Mouse (Mus musculus) cerebellum, adult 9-11 months (tissue): ENCODE measurements around the gene Slc43a1.
A peak's percentile ranks its signal among the peaks of the same experiment; 100 is the strongest.
"Not testable (repeated sequence)": the region's sequence is repeated elsewhere in the genome, so short reads cannot be mapped to it uniquely, and the experiment has no call there.

Experiments
- DNase-seq: peaks from one replicate; pipeline ENCODE4 v3.0.0; 2022

Gene Slc43a1

DNA sequence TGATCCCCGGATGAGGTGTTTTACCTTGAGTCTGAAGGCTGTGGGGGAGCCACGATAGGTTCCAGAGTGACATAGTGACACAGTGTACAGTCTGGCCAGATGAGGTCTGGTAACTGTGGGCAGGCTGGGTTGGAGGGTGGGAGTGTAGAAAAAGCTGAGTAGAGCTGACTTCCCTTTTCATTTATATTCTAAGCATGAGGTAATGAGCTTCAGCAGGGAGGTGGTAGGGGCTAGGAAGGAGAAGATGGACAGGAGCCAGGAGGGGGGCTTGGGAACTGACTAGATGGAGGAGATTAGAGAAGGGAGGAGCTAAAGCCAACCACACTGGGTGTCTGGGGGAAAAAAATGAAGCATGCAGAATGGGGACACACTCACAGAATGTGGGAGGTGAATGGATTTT, 30.3 kb downstream of the Slc43a1 start:
- DNase-seq = no peak

DNA sequence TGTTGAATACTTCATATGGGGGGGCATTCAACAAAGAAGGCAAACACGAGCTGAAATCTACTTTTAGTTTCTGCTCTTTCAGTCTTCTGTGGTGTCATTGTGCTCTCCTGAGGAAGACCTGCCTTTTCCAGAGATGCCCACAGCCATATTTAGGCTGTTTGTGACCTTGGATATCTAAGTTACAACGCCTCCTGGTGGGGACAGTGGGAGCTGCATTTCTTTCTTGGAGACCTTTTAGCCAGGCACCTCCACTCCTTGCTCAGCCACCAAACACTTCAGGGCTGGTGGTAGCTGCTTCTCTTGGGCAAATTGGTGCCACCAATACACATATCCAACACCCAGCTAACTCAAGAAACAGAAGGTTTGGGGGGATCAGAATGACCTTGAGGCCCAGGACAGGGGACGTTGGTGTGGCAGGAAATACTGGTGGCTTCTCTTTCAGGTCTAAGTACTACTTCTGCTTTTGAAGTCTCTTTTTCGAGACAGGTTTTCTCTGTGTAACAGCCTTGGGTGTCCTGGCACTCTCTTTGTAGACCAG, 32.0 kb downstream of the Slc43a1 start:
- DNase-seq = no peak

GRCm38 (mm10) chr2:84872105-84872716, 33.6 kb downstream of the Slc43a1 start:
- no peak for DNase-seq

DNA sequence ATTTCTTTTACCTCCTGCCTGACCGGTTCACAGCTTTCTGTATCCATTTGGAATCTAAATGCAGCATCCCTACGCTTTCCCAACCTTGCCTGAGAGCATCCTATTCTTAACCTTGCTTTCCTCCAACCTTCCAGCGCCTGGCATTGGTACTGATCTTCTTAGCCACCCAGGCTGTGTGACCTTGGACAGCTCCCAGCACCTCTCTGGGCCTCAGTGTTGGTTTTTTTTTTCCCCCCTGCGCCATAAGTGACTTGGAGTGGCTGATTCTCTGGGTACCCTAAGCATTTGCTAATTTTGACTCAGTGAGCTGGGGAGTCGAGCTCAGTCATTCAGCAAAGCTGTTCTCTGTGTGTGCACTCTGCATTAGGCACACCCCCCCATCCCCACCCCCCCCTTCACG, 37.2 kb downstream of the Slc43a1 start:
- DNase-seq = no peak

- DNase-seq = no peak
Observed at GRCm38 (mm10) chr2:84880590-84880989, 41.9 kb downstream of the Slc43a1 start.

GRCm38 (mm10) chr2:84882606-84883005, 44.0 kb downstream of the Slc43a1 start:
- DNase-seq = no peak

DNA sequence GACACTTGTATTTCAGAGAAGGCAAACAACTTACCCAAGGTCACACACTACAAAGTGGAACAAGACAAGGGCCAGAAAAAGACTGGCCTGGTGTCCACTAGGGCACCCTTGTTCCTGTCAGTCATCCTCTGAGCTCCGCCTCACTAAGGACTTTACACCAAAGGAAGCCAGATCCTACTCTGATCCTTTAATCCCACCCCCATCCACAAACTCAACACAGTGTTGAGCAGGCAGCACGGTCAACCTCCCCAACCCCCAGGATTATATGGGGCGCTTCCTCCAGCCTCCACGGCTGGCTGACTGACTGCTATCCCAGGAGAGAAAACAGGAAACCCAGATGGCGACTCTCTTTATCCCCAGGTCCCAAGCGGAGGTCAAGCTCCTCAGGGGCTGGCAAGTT, 44.4 kb downstream of the Slc43a1 start:
- DNase-seq = no peak

GRCm38 (mm10) chr2:84883530-84883929, 44.9 kb downstream of the Slc43a1 start:
- DNase-seq = no peak

- no peak for DNase-seq
Observed at GRCm38 (mm10) chr2:84883942-84884341, 45.3 kb downstream of the Slc43a1 start.

GRCm38 (mm10) chr2:84884611-84885010, 46.0 kb downstream of the Slc43a1 start:
- DNase-seq = no peak

GRCm38 (mm10) chr2:84885084-84886055, 46.7 kb downstream of the Slc43a1 start:
- no peak for DNase-seq

DNA sequence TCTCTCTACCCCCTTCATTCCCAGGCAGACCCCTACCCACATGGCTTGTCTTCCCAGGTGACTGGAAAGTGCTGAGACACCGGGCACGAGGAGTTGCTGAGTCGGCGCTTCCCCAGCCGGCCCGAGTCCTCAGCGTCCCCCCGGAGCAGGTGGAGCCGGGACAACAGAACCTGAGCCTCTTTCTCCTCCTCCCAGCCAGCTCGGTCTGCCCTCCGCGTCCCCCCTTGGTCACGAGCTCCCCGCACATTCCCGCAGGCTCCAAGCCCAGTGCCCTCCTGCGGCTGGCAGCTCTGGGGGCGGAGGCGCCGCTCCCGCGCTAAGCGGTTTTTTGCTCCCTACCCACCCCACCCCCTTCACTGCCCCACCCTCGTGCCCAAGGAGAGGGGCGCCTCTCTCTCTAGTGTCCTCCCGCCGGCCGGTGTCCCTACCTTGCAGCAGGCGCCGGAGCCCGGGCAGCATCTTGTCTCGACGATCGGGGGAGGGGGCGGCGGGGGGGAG, 47.6 kb downstream of the Slc43a1 start, which contains the start of gene Rtn4rl2:
Gene Rtn4rl2 (minus strand): TSS at position 477 of the 498 bp plus-strand sequence.
- no peak for DNase-seq

GRCm38 (mm10) chr2:84886821-84887281, 48.2 kb downstream of the Slc43a1 start:
- no peak for DNase-seq

GRCm38 (mm10) chr2:84887411-84888271, 49.0 kb downstream of the Slc43a1 start:
- no peak for DNase-seq

- DNase-seq = no peak
Observed at GRCm38 (mm10) chr2:84888657-84889315, 50.1 kb downstream of the Slc43a1 start.

DNA sequence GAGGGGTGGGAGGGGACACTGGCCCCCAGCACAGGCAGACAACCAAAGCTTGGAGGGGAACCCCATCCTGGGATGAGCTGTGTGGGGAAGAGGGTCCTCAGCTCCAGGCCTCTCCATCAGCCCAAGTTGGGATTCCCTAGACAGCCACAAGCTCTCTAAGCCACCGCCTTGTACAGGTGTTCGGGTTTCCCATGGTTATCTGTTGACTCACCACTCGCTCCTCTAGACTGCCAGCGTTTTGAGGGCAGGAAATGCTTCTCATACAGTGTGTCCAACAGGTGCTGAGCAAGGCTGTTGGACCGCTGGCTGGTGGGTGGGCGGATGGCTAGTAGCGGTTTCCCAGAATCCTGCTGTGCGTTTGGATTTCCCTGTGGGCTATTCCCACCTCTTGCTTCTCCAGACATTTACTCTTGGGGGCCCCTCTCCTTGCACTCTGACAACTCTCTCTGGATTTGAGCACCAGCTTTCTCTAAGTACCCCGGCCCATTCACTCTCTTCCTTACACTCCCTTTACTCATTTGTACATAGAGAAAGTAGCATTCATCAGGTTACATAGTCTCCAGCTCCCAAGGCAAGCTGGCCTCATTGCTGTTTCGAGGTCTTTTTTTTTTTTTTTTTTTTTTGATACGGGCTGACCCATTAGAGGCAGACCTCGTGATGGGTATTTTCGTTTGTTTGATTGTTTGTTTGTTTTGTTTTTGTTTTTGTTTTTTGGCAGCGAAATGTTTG, 50.8 kb downstream of the Slc43a1 start:
- DNase-seq = no peak

- peak; percentile 65 for DNase-seq
Observed at GRCm38 (mm10) chr2:84890045-84890340, 51.3 kb downstream of the Slc43a1 start.

DNA sequence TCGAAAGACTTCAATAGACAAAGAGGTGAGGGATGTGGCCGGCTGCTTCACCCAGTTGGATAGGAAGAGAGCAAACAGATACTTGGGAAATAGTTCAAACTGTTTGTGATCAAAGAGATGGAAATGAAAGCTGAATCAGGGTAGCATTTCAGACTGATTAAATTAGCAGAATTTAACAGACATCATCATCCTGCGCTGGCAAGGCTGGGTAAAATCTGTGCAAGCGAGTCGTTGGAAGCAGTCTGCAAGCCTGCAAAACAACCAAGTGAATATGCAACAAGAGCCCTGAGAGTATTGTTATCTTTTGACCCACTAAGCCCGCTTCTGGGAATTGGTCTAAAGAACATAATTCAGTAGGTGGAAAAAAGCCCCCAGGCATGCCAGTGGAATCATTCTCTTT, 54.7 kb downstream of the Slc43a1 start:
- no peak for DNase-seq

DNA sequence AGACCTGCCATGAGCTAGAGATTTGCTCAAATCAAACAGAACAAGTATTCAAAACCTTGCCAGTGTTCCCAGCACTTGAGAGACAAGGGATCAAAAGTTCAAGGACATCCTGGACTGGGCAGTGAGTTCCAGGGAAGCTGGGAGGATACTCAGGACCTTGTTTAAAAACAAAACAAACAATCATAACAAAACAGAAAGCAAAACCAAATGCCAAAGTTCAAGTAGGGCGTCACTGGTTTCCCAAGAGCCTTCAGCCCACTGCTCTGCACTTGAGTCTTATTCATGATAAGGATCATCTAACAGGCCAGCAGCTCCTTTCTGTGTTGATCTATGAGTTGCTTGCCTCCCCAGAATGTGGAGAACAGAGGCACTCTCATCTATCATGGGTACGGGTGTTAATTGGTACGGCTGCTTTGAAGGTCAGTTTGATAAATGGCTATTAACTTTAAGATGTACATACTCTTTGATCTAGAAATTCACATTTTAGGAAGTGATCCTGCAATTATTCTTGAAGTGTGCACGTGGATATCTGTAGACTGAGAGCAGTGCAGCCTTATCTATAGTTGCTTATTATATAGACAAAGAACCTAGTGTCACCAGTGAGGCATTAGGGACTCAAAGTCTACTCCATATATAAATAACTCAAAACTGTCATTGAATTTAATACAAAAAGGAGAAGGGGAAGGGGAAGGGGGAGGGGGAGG, 57.0 kb downstream of the Slc43a1 start:
- DNase-seq = no peak

DNA sequence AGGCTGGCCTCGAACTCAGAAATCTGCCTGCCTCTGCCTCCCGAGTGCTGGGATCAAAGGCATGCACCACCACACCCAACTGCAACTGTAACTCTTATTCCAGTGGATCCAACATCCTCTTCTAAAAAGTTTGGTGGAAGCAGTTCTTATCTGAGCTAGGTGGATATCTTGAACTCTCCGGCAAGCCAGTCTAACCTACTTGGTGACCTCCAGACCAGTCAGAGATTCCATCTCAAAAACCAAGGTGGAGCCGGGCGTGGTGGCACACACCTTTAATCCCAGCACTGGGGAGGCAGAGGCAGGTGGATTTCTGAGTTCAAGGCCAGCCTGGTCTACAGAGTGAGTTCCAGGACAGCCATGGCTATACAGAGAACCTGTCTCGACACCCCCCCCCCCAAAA, 58.0 kb downstream of the Slc43a1 start:
- not testable (repeated sequence) for DNase-seq

DNA sequence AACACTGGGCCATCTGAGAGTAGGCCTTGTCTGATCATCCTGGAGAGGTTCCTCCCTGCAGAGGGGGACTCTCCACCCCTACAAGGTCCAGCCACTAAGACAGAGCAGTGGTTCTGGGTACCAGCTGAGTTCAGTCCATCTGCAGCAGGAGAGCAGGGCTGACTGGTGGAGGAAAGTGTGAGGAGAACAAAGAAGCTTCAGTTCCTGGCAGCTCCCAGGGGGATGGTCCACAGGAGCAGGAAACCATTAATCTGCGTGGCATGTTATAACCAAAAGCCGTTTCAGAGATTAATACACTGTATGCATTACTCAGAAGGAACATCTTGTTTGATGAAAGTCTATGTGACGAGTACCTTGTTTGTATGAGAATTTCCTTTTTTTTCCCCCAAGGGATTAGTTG, 74.1 kb downstream of the Slc43a1 start:
- DNase-seq = no peak
